ENCODE assay signal across 8 mouse cellular contexts in genomic region chr10:81559627-81560539, GRCm38 (mm10). TPM values are rescaled to one million over a fixed set of nuclear protein-coding genes. Genes with fewer than 3 reads are reported as not detected.
DNase-seq lines count a peak whose midpoint lies in the region; ATAC-seq and TF ChIP-seq lines count a peak whose summit lies in the region.

No protein-coding gene starts in this region.

- H3K36me3 ChIP-seq in CH12.LX (replicated peaks in 1 of 2; ENCODE audit: control insufficient read depth in 1 of 2, insufficient read depth in 1 of 2, low read length in 1 of 2) = peaks cover 0 to 11% of the 10 kb centered on the region in 2 experiments
- no peaks in the 10 kb centered on the region; the same call in 1 of the 2 replicates for H3K36me3 ChIP-seq in forebrain, embryonic 11.5 days (ENCODE audit: control insufficient read depth, insufficient read depth, low read length)
- H3K36me3 ChIP-seq in liver, postnatal 0 days (replicated peaks; ENCODE audit: insufficient read depth, low read length) = peaks cover 24% of the 10 kb centered on the region
- H3K36me3 ChIP-seq in neural tube, embryonic 13.5 days = peaks cover 31% of the 10 kb centered on the region; the same call in 1 of the 2 replicates

- H3K79me2 ChIP-seq in CH12.LX (replicated peaks; ENCODE audit: control insufficient read depth, extremely low read depth, insufficient read depth, poor library complexity, severe bottlenecking) = peaks cover 14% of the 10 kb centered on the region; the same call in 1 of the 2 replicates

- H3K27me3 ChIP-seq in CH12.LX (replicated peaks) = peaks cover 63% of the 10 kb centered on the region
- H3K27me3 ChIP-seq in forebrain, embryonic 11.5 days (ENCODE audit: control insufficient read depth, insufficient read depth, low read length) = peaks cover 5% of the 10 kb centered on the region
- no peaks in the 10 kb centered on the region for H3K27me3 ChIP-seq in liver, postnatal 0 days (ENCODE audit: insufficient read depth, low read length)
- peaks cover 3% of the 10 kb centered on the region for H3K27me3 ChIP-seq in neural tube, embryonic 13.5 days

- no peak for DNase-seq in CH12.LX (ENCODE audit: extremely low read depth)
- DNase-seq in brain, adult 2 months (ENCODE audit: low read depth, low spot score) = peak; percentile 86
- peak; percentile 68 for DNase-seq in forebrain, embryonic 11.5 days (ENCODE audit: low spot score)
- peak; percentile 86 for DNase-seq in heart, postnatal 10 days
- DNase-seq in kidney, postnatal 14 days = peak; percentile 77
- peak; percentile 78 for DNase-seq in liver, postnatal 0 days
- DNase-seq in thymus, postnatal 10 days (ENCODE audit: low spot score in 2 of 2) = peak; percentile 82 to 85

- peak overlapping the region; percentile 47 to 80 (median 76) for H3K4me3 ChIP-seq in CH12.LX (replicated peaks in 1 of 3; ENCODE audit: low read depth in 2 of 3, low read length in 2 of 3, poor library complexity in 1 of 3)
- peak overlapping the region; percentile 73 for H3K4me3 ChIP-seq in forebrain, embryonic 11.5 days (ENCODE audit: low read depth, low read length)
- H3K4me3 ChIP-seq in liver, postnatal 0 days (ENCODE audit: low read depth, low read length) = peak overlapping the region; percentile 90
- H3K4me3 ChIP-seq in neural tube, embryonic 13.5 days = peak overlapping the region; percentile 94

- in situ Hi-C loops in CH12.LX (cut with MboI; ENCODE audit: low pct_ligation_motif_present, low pct_unique_long_range_greater_than_20kb, low sequenced_read_pairs) = loop anchor here (5.0 kb wide), 1 partner anchor 42 kb away; the partner anchor contains the start of gene Tle6

- peak; percentile 33; the same call in 1 of the 2 replicates for TF ChIP-seq POLR2A in CH12.LX (IDR thresholded peaks at IDR 0.05; ENCODE audit: low read depth, low read length)

- H3K9me3 ChIP-seq in CH12.LX (replicated peaks; ENCODE audit: low read length) = peaks cover 5% of the 10 kb centered on the region
- H3K9me3 ChIP-seq in forebrain, embryonic 11.5 days (ENCODE audit: control insufficient read depth, low read length) = no peaks in the 10 kb centered on the region
- H3K9me3 ChIP-seq in liver, postnatal 0 days (ENCODE audit: low read length) = no peaks in the 10 kb centered on the region
- H3K9me3 ChIP-seq in neural tube, embryonic 13.5 days = no peaks in the 10 kb centered on the region

- H3K27ac ChIP-seq in CH12.LX (ENCODE audit: insufficient read depth, low read depth) = peak overlapping the region; percentile 30; the same call in 1 of the 2 replicates
- H3K27ac ChIP-seq in forebrain, embryonic 11.5 days (ENCODE audit: low read depth, low read length) = peak overlapping the region; percentile 80
- peak overlapping the region; percentile 93 for H3K27ac ChIP-seq in liver, postnatal 0 days (ENCODE audit: low read depth)
- H3K27ac ChIP-seq in neural tube, embryonic 13.5 days (replicated peaks) = peak overlapping the region; percentile 91

- dilution Hi-C loops in CH12.LX (cut with MboI; ENCODE audit: extremely low pct_ligation_motif_present, extremely low pct_unique_long_range_greater_than_20kb, low sequenced_read_pairs) = no loop called here

- no peak for TF ChIP-seq CTCF in CH12.LX (conservative IDR thresholded peaks at IDR 0.05 in 1 of 2, IDR thresholded peaks at IDR 0.05 in 1 of 2; ENCODE audit: low read depth in 2 of 2, low read length in 2 of 2)
- TF ChIP-seq CTCF in liver, postnatal 0 days (IDR thresholded peaks at IDR 0.05; ENCODE audit: low read depth) = no peak

- WGBS in forebrain, embryonic 11.5 days = 1% methylated on average over 28 of the region's 36 CpGs
- under 1% methylated on average over 23 of the region's 36 CpGs for WGBS in liver, postnatal 0 days (ENCODE audit: insufficient replicate concordance)
- WGBS in neural tube, embryonic 13.5 days = 2% methylated on average over 35 of the region's 36 CpGs

- H3K4me2 ChIP-seq in CH12.LX (ENCODE audit: insufficient read depth, low read depth, poor library complexity, severe bottlenecking) = peak overlapping the region; percentile 84
- peak overlapping the region; percentile 90 for H3K4me2 ChIP-seq in forebrain, embryonic 11.5 days (ENCODE audit: low read depth, low read length, severe bottlenecking)
- H3K4me2 ChIP-seq in liver, postnatal 0 days (ENCODE audit: low read depth, low read length) = peak overlapping the region; percentile 79
- peak overlapping the region; percentile 94 for H3K4me2 ChIP-seq in neural tube, embryonic 13.5 days

- peak; percentile 32 for ATAC-seq in forebrain, embryonic 11.5 days (replicated peaks; ENCODE audit: low FRiP score)
- peak; percentile 53 for ATAC-seq in liver, postnatal 0 days
- ATAC-seq in neural tube, embryonic 13.5 days (ENCODE audit: low read depth) = peak; percentile 38

- intact Hi-C loops in heart, postnatal 10 days (cut with DNase I) = loop anchor here (10.0 kb wide), 1 partner anchor 45 kb away; the partner anchor contains the start of genes BC025920 and Tle6

- TF ChIP-seq EP300 in CH12.LX (IDR thresholded peaks at IDR 0.05; ENCODE audit: low read length) = no peak
- no peak for TF ChIP-seq EP300 in liver, postnatal 0 days (IDR thresholded peaks at IDR 0.05; ENCODE audit: low read depth)

- H3K9ac ChIP-seq in CH12.LX (ENCODE audit: insufficient read depth, low read depth) = peak overlapping the region; percentile 75
- H3K9ac ChIP-seq in forebrain, embryonic 11.5 days (ENCODE audit: low read length) = peak overlapping the region; percentile 96
- H3K9ac ChIP-seq in liver, postnatal 0 days (replicated peaks) = peak overlapping the region; percentile 91
- H3K9ac ChIP-seq in neural tube, embryonic 13.5 days = peak overlapping the region; percentile 98

- no peak for TF ChIP-seq RAD21 in CH12.LX (IDR thresholded peaks at IDR 0.05; ENCODE audit: low read depth, low read length)

- peaks cover 5 to 16% of the 10 kb centered on the region in 2 experiments; a peak in 3 of 4 replicates for H3K4me1 ChIP-seq in CH12.LX (ENCODE audit: control insufficient read depth in 1 of 2, insufficient read depth in 2 of 2)
- H3K4me1 ChIP-seq in forebrain, embryonic 11.5 days (replicated peaks; ENCODE audit: control insufficient read depth, insufficient read depth, low read length) = peaks cover 22% of the 10 kb centered on the region
- H3K4me1 ChIP-seq in liver, postnatal 0 days (ENCODE audit: insufficient read depth) = peaks cover 39% of the 10 kb centered on the region
- H3K4me1 ChIP-seq in neural tube, embryonic 13.5 days (replicated peaks) = peaks cover 52% of the 10 kb centered on the region

TF ChIP-seq in CH12.LX, 34 proteins besides CTCF, POLR2A, EP300 and RAD21 (continues in another document):
- TF ChIP-seq ELF1 (IDR thresholded peaks at IDR 0.05; ENCODE audit: low read depth, low read length) (0 out of 2 replicates have a peak, but pooled peaks have one; percentile 18), CHD2 (IDR thresholded peaks at IDR 0.05; ENCODE audit: low read length) (peak; percentile 54; the same call in 1 of the 2 replicates), JUN (IDR thresholded peaks at IDR 0.05; ENCODE audit: insufficient read depth, low read depth, low read length) (no peak), JUND (conservative IDR thresholded peaks at IDR 0.05; ENCODE audit: low read depth, low read length) (no peak), UBTF (IDR thresholded peaks at IDR 0.05; ENCODE audit: low read depth, low read length) (no peak)

RNA-seq across cellular contexts. Expression of gene Aes, which starts 0.6 kb away (rescaled TPM):
- 93.5 and 114 TPM in 2 replicates for total RNA-seq in CH12.LX (2012; rRNA removed)
- 7.3 and 11.5 TPM in 2 replicates for total RNA-seq in CH12.LX (2014; rRNA removed)
- 23.4 and 25.1 TPM in 2 replicates for polyA plus RNA-seq in CH12.LX (2012; ENCODE audit: insufficient read length, low read depth)
- 324 and 355 TPM in 2 replicates for polyA plus RNA-seq in forebrain, embryonic 11.5 days (2014; fragmentation: Nextera tagmentation; extraction: Ambion mirVana)
- 100 to 1,000 TPM; 867 to 890 TPM for total RNA-seq in heart, postnatal 10 days (2021)
- polyA plus RNA-seq in liver, postnatal 0 days (2015; fragmentation: Nextera tagmentation; extraction: Ambion mirVana) = 256 and 266 TPM in 2 replicates
- 572 and 635 TPM in 2 replicates for polyA plus RNA-seq in neural tube, embryonic 13.5 days (2015; fragmentation: Nextera tagmentation; extraction: Ambion mirVana)

RNA-seq across cellular contexts. Expression of gene Tle2, which starts 14.5 kb away (rescaled TPM):
- total RNA-seq in CH12.LX (2012; rRNA removed) = 0.30 TPM in 1 of 2 replicates, not detected in the other
- not detected in 2 replicates for total RNA-seq in CH12.LX (2014; rRNA removed)
- 0.29 TPM in 1 of 2 replicates, not detected in the other for polyA plus RNA-seq in CH12.LX (2012; ENCODE audit: insufficient read length, low read depth)
- polyA plus RNA-seq in forebrain, embryonic 11.5 days (2014; fragmentation: Nextera tagmentation; extraction: Ambion mirVana) = 7.2 and 8.1 TPM in 2 replicates
- 10 to 100 TPM in 1 of 2 experiments, 1 to 10 TPM in 1; 8.1 to 11.2 TPM for total RNA-seq in heart, postnatal 10 days (2021)
- polyA plus RNA-seq in liver, postnatal 0 days (2015; fragmentation: Nextera tagmentation; extraction: Ambion mirVana) = 1.2 and 2.2 TPM in 2 replicates
- 31.1 and 32.9 TPM in 2 replicates for polyA plus RNA-seq in neural tube, embryonic 13.5 days (2015; fragmentation: Nextera tagmentation; extraction: Ambion mirVana)

RNA-seq across cellular contexts. Expression of gene Gna11, which starts 14.9 kb away (rescaled TPM):
- total RNA-seq in CH12.LX (2012; rRNA removed) (7.2 and 9.0 TPM in 2 replicates), CH12.LX (2014; rRNA removed) (4.1 and 4.3 TPM in 2 replicates)
- polyA plus RNA-seq in CH12.LX (2012; ENCODE audit: insufficient read length, low read depth) = 6.9 and 8.7 TPM in 2 replicates
- polyA plus RNA-seq in forebrain, embryonic 11.5 days (2014; fragmentation: Nextera tagmentation; extraction: Ambion mirVana) = 77.1 and 84.5 TPM in 2 replicates
- 10 to 100 TPM; 59.2 to 60.6 TPM for total RNA-seq in heart, postnatal 10 days (2021)
- polyA plus RNA-seq in liver, postnatal 0 days (2015; fragmentation: Nextera tagmentation; extraction: Ambion mirVana) = 18.3 and 19.2 TPM in 2 replicates
- 78.8 and 81.6 TPM in 2 replicates for polyA plus RNA-seq in neural tube, embryonic 13.5 days (2015; fragmentation: Nextera tagmentation; extraction: Ambion mirVana)

RNA-seq across cellular contexts. Expression of gene Gna15, which starts 35.9 kb away (rescaled TPM):
- total RNA-seq in CH12.LX (2012; rRNA removed) (9.9 and 10.0 TPM in 2 replicates), CH12.LX (2014; rRNA removed) (5.2 and 5.5 TPM in 2 replicates)
- 4.9 and 5.2 TPM in 2 replicates for polyA plus RNA-seq in CH12.LX (2012; ENCODE audit: insufficient read length, low read depth)
- polyA plus RNA-seq in forebrain, embryonic 11.5 days (2014; fragmentation: Nextera tagmentation; extraction: Ambion mirVana) = 0.45 and 0.68 TPM in 2 replicates
- under 1 TPM; 0.60 to 0.74 TPM for total RNA-seq in heart, postnatal 10 days (2021)
- polyA plus RNA-seq in liver, postnatal 0 days (2015; fragmentation: Nextera tagmentation; extraction: Ambion mirVana) = 4.0 and 4.4 TPM in 2 replicates
- polyA plus RNA-seq in neural tube, embryonic 13.5 days (2015; fragmentation: Nextera tagmentation; extraction: Ambion mirVana) = 1.3 and 1.9 TPM in 2 replicates

RNA-seq across cellular contexts. Expression of gene Tle6, which starts 41.0 kb away (rescaled TPM):
- total RNA-seq in CH12.LX (2012; rRNA removed) (1.2 and 1.3 TPM in 2 replicates), CH12.LX (2014; rRNA removed) (0.30 and 1.2 TPM in 2 replicates)
- polyA plus RNA-seq in CH12.LX (2012; ENCODE audit: insufficient read length, low read depth) = 0.39 and 0.63 TPM in 2 replicates
- polyA plus RNA-seq in forebrain, embryonic 11.5 days (2014; fragmentation: Nextera tagmentation; extraction: Ambion mirVana) = 3.9 and 7.7 TPM in 2 replicates
- total RNA-seq in heart, postnatal 10 days (2021) = 10 to 100 TPM; 10.2 to 11.1 TPM
- polyA plus RNA-seq in liver, postnatal 0 days (2015; fragmentation: Nextera tagmentation; extraction: Ambion mirVana) = 2.9 and 3.0 TPM in 2 replicates
- 4.9 and 6.2 TPM in 2 replicates for polyA plus RNA-seq in neural tube, embryonic 13.5 days (2015; fragmentation: Nextera tagmentation; extraction: Ambion mirVana)

Comparison
In these comparisons a context has a peak if more than half of its experiments do, and no peak if none do; other contexts are left out.
1. H3K27ac ChIP-seq: peak in every context shown above with its lines; median percentile 93 in liver, postnatal 0 days; 91 in neural tube, embryonic 13.5 days; 80 in forebrain, embryonic 11.5 days; 30 in CH12.LX.